Mouse (Mus musculus) cerebellum, adult 18-20 months (tissue): ENCODE measurements at regions not wholly inside any gene's neighbourhood (a gene's known extent, or its start where the extent isn't known, plus 50 kb on each side); places are given as distances from the start of the nearest gene placed in this dataset.
"Not testable (repeated sequence)": the region's sequence is repeated elsewhere in the genome, so short reads cannot be mapped to it uniquely, and the experiment has no call there.

Experiments
- DNase-seq, 2 experiments: peaks; one replicate each; pipeline ENCODE4 v3.0.0; 2021

DNA sequence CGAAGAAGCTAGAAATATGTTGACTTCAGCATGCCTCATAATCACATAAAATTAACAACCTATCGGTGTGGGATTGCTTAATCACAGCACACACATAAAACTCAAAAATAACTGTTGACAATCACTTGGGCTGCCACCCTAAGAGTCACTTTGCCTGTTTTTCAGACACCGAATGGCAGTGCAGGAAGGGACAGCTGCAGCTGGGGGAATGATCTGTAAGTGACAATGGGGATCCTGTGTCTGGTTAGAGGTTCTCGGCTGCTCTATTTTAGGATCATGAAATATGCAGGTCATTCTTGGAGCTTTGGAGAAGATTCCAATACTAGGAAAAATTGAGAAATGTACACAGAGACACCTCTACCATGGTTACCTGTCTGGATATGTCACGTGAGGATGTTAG, 54.4 kb upstream of the Tcf12 start:
- no peak for DNase-seq

DNA sequence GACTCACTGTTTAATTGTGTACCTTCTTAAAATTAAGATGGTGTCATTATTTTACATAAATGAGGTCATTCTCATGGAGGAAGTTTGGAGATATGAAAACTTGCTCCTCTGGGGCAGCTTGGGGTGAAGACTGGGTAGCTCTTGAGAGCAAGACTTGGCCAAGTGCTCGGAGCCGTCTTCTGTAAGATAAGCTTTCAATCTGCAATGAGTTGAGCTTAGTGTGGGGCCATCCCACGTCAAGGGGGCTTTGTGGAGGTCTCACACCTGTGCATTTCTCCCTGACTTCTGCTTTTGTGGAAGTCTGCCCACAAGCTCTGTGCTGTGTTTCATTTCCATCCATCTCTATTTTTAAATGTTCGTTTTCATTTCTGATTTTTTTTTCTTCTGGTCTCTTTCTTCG, 54.9 kb upstream of the Tcf12 start:
- DNase-seq: no peak

DNA sequence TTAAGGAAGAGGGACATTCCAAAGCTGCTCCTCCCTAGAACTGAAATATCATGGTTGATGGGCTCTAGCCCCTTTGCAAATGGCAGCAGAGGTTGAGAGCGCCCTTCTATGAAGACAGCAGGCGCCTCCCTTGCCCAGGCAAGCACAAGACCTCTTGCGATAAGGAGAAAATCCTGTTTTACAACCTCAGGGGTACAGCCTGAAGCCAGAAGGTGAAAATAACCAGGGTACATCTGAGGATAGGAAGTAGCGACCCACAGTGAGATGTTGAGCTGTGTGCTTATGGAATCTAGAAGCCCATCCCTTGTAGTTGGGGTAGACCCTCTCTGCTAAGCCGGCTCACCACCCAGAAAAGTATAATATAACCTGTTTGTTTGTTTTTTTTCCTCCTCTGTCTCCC, 57.6 kb upstream of the Tcf12 start:
- no peak for DNase-seq

DNA sequence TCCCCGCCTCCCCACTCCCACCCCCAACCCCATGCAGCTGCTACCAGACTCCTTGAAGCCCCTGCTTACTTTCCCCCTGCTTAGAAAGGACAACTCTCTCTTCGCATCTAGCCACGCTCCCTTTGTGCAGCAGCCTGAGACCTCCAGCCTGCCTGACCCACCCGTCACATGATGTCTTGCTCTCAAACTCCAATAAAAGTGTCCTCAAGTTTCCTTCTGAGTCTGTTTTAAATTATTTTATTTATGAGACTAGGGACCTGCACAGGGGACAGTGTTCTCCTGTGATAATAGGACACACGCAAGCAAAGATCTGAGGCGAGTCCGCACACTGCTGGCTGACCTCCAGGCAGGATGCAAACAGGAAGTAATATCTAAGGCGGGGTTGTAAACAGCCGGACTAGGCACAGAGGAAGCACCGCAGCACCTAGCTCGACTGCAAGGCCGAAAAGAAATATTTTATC, 58.1 kb upstream of the Tcf12 start:
- DNase-seq: peak; percentile 25 to 44

DNA sequence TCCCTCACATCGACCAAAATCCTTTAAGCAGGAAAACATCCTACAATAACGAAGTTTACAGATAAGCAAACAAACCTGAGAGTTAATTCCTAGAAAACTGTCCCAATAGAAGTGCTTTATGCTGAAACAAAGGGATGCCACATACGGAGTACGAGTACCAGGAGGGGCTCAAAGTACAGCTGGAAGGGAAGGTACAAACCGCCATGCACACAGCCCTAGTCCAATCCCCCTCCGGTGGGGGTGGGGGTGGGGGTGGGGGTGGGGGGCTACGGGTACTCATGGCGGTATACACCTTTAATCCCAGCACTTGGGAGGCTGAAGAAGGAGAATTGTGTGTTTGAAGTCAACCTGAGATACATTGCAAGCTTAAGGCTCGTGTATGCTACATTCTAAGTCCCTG, 58.6 kb upstream of the Tcf12 start:
- no peak for DNase-seq

DNA sequence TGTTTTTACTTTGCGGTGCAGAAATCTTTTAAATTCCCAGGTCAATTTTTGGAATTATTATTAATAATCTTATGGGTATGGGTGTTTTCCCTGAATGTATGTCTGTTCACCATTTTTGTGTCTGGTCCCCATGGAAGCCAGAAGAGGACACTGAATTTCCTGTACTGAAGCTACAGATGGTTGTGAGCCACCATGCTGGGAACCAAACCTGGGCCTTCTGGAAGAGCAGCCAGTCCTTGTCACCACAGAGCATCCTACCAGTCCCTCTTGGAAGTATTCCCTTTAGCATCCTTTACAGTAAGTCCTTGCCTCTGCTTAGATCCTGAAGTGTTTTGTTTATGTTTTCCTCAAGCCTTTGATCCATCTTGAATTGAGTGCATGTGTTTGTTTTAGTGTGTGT, 60.7 kb upstream of the Tcf12 start:
- DNase-seq: peak; percentile 82 to 87

DNA sequence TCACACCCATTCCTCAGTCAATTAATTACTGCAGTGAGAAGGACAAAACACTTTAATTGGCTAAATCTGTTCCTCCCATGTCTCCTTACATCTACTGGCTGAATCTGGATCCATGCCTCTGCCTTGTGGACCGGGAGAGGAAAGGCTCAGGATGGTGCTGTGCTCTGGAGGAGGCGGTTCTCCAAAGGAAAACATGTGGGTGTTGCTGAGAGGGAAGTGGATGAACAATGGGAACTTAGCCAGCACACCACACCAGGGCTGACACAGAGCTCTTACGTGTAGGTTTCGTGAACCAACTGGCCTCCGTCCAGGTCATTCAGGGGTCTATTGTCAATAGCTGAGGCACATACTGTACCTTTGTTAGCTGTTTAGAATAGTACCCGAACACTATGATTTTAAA, 69.3 kb upstream of the Tcf12 start:
- DNase-seq: no peak

DNA sequence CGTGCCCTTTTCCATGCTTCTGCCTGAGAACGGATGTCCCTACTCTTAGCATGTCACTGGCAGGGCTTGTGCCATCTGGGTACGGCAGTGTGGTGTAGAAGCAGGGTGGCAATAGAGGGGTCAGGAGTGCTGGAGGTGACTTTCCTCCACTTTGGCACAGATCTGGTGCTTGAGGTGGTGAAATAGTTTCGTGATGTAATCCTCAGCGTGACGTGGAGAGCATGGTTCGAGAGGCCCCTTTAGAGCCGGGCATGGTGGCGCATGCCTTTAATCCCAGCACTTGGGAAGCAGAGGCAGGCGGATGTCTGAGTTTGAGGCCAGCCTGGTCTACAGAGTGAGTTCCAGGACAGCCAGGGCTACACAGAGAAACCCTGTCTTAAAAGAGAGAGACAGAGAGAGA, 71.7 kb upstream of the Tcf12 start:
- no peak for DNase-seq

DNA sequence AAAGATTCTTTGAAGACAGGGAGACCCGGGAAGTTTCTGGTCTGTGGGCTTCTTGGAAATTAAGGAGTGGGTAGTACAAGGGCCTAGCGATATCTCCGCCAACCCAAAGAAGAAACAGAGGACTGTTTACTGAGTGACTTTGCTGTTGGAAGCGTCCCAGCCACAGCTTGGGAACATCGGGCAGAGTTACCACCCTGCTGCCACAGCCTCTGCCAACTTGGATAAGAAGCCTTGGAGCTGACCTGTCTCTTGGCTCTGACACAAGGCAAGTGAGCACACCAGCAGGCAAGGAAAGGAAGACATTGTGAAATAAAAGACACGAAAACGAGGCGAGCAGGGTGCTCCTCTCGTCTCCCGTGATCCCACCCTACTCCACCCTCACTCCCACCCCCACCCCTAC, 72.3 kb upstream of the Tcf12 start:
- DNase-seq: peak; percentile 86 to 89

DNA sequence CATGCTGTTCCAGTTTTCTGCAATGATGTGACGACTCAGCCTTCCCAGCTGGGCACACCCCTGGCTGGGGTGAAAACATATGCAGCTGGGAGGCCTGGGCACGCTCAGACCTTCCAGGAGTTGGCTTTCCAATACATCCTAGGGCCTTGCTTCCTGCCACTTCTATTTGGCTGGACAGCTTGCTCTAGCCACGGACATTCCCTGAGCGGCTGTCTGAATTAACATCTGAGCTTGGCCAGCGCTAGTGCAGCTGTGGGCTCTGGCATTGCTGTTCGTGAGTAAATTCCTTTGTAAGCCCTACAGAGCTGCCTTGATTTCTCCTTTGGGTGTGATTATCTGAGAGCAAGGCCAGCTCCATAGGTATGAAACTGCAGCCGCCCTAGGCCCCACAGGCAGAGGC, 78.2 kb upstream of the Tcf12 start:
- no peak for DNase-seq

DNA sequence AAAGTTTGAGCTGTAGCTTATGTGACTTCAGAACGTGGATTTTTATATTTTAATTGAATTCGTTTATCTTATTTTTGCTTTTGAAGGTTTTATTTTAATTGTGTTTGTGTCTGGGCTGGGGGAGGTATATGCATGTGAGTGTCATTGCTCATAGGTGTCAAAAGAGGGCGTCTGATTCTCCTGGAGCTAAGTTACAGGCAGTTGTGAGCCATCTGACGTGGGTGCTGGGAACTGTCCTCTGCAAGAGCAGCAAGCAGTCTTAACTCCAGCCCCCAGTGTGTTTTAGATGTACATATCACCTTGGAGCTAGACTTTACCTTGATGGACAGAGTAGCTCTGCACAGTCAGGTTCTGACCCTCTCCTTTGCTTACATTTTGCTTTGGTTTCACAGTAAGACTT, 79.0 kb upstream of the Tcf12 start:
- no peak for DNase-seq

DNA sequence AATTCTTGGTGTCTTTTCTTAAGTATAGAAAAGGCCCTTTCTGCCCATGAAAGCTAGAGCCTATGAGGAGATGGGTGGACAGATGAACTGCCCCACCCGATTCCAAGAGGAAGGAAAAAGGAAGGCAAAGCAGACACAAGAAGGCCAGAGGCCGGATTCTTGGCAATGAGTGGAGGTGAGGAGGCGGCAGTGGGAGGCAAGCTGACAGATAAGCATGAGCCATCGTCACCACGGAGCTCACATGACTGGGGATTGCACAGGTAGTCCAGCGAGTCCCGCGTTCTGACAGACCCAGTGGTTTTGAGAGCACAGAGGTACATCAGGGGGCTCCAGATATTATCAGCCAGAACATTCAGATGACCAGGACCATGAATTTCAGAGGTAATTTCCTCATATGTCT, 79.4 kb upstream of the Tcf12 start:
- DNase-seq: no peak

DNA sequence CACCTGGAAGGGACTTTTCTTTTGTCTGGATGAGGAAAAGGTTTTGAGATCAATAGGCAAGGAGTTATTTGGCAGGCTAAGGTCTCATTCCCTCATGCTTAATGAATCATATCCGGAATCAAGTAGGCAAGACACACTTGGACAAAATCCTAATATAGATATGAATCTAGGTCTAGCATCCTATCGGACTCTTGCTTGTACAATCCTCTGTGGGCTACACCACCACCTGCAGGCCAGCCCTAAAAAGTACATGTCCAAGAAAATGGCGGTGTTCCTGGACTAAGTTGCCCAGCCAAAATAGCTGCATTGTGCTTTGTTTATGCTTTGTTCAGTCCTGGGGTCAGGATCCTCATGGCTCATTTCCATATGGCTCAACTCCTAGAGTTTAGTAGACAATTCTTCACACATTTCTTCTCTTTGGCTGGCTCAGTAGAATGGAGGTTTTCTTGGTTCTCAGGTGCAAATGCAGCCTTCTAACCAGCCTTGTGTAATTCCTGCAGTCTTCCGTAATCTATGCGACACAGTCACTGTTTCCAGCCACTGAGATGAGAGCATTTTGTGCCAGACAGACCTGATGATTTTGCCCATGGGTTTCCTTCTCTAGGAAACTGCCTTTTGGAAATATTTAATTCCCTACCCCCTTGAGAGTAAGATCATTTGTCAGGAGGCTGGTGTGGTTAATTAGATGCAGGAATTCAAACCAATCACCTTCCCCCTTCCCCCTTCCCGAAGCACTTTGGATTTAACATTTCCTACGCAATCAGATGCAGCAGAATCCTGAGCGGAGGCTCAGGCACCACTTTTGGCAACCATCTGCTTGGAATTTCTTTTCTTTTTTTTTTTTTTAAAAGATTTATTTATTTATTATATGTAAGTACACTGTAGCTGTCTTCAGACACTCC, 80.6 kb upstream of the Tcf12 start:
- peak; percentile 74 to 77 for DNase-seq

DNA sequence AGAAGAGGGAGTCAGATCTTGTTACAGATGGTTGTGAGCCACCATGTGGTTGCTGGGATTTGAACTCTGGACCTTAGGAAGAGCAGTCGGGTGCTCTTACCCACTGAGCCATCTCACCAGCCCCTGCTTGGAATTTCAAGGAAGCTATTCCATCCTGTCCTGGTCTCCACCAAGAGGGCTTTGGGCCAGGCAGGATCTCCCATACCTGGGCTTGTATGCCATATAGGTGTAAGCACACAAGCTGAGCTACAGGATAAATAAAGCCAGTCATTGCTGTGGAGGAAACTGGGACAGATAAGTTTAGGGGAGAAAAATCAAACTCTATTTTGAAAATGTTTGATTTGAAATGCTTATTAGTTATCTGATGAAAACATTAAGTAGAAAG, 81.3 kb upstream of the Tcf12 start:
- DNase-seq: not testable (repeated sequence)

DNA sequence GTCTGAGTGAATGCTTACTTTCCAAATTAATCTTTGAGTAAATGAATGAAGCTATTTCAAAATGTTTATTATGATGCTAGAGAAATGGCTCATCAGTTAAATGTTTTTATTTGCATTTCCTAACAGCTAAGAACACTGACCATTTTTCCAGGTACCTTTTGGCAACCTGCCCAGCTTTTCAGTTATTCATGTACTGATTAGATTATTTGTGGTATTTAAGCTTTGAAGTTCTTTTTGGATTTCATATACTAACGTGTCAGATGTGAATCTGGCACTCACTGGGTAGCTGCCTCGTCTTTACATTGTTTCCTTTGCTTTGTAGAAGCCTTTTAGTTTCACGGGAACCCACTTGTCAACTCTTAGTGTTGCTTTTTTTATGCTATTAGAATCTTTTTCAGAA, 79.3 kb upstream of the Zfp280d start:
- no peak for DNase-seq

DNA sequence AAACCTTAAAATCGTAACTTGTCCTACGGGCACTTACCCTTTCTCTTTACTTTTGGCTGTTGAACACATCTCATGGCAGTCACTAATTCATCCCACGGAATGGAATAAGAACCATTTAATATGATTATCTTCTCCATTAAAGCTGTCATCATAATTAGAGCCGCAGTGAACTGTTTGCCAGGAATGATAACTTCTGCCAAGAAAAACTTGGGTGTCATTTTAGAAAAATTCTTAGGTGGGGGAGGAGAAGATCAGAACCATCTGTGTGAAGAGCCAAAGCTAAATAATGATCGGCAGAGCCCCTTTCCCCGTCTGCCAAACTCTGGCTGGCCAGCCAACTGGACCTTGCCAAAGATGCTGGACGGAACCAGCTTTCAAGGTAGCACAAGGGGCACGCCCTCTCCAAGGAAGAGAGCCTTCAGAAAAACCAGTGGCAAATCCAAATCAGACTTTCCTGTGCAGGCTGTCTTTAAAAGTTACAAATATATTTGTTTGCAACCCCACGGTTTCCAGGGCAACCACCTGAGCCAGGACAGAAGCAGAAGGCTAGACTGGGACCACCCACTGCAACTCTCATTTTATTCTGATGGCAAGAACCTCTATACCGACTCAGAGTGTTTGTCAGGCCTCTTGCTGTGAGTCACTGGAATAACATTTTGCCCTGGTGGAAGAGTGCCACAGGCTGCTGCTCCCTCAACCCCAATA, 77.9 kb upstream of the Zfp280d start:
- peak in 1 of 2 experiments; percentile 14 for DNase-seq

DNA sequence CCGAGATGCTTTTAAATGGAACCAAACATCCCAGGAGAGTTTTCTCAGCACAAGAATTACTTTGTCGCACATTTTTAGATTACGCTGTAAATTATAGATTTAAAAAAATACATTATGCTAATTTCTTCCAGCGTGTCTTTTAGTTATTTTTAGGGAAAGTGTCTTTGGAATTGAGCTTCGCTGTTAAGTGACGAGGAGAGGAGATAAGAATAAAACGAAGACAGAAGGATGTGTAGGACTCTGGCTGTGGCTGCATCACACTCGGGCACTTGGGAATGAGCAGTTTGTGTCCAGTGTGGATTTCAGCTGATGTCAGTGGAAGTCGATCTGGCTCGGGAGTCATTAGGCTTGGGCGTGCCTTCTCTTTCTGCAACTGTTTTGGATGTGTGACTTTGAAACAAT, 77.3 kb upstream of the Zfp280d start:
- no peak for DNase-seq

DNA sequence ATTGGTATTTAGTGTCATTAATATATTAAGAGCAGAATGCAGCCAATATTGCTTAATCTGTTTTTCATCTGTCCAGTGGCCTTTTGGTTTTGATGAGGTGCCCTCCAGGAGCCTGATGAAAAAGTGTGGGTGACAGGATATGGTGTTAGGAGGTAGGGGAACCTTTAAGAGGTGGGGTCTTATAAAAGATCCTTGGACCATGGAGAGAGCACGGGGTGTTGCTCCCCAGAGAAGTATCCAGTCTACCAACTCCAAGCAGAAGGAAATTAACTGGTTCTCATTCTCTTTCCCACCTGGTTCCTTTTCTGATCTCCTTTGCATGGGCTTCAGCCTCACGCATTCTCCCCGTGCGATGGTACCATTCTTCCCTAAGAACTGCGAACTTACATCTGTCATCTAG, 75.7 kb upstream of the Zfp280d start:
- no peak for DNase-seq

DNA sequence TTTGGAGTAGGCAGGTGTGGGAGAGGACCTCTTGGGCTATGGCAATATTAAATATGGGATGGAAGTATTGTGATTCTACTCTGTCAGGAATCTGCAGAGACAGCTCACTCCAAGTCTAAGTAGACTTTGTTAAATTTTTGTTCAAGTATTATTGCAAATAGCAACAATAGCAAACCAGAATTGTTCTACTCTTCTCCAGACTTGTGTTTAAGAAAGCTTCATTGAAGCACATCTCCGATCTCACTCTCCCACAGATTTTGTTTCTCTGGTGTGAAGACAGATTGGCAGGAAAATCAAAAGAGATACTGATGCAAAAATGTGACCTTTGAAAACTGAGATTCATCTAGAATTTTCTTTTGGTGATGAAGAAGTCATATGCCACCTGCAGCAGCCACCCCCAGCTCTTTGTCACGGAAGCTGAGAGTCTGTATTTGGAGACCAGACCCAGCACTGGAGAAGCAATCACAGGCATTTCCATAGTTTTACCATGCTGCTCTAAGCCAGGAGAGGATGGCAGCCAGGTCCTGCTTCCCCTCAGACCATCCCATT, 70.2 kb upstream of the Zfp280d start:
- DNase-seq: no peak

DNA sequence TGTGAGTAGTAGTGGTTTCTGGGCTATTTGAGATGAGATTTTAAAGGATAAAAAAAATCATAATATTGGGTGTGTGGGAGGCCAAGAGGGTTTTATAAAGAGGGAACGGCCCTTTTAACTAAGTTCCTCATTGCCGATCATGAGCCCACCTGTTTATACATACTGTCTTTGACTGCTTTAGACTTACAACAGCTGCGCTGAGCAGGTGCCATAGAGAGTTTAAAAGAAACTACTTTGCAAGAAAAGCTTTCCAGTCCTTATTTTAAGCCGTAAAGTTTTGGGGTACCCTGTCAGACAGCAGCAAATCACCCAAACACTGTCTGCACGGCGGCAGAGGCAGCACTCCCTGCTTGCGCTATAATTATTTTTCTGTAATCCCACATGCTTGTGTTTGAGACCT, 68.8 kb upstream of the Zfp280d start:
- DNase-seq: no peak

DNA sequence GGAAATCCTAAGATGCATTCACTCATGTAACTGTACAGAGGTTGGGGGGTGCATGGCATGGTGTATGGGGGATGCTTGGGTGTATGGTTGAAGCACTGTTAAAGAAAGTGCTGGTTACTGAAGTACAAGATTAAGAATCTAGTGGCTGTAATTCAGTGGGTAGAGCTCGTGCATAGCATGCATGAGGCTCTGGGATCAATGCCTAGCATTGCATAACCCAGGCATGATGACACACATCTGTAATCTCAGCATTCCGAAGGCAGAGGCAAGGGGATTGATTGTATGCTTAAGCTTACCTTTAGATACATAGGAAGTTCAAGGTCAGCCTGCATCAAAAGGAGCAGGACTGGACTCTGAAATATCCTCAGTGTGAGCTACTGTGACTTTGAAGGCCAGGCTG, 67.7 kb upstream of the Zfp280d start:
- DNase-seq: no peak

DNA sequence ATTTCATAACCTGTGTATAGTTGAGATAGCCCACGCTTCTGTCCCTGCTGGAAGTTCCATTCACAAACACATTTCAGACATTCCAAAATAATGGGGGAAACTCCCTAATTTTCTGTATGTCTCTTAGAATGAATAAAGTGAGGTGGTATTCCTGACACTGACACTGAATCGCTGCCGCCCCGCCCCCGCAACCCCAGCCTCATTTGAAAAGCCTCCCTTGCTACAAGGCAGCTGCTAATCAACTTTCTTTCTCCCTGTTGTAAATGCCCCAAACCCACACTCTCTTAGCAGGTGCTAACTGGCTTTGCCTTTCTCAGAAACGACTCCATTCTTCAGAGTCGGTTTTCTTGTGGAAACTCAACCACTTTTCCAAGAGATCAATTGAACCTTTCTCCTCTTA, 66.4 kb upstream of the Zfp280d start:
- no peak for DNase-seq

DNA sequence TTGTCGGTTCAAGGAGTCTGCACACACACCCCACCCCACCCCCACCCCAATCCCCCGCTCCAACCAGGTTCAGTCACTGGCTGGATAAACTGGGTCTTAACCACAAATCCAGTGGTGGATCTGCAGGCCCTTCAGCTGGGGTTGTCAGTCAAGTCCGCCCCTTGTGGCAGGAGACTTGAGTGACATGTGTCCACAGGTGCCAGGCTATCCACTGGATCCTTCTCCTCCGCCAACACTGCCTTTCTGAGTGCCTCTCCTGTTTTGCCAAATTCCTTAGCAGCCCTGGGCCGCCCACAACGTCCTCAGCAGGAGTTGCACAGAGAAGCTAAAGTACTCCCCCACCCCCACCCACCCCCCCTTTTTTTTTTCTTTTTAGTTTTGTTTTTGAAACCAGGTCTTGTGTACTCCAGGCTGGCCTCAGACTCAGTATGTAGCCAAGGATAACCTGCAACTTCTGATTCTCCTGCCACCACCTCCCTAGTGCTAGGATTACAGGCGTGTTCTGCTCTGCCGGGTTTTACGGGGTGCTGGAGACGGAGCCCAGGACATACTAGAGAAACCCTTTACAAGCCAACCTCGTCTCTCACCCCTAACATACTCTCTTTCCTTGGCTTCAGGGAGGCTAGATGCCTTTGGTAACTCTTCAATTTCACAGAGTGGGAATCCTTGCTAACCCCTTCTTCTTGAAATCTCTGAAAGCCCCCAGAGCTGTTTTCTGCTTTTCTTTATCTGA, 57.2 kb upstream of the Zfp280d start:
- no peak for DNase-seq
